Mouse (Mus musculus): ENCODE measurements around the gene Gde1. TPM values are rescaled to one million over a fixed set of nuclear protein-coding genes. Genes with fewer than 3 reads are reported as not detected.

Gene Gde1
- total RNA-seq, 1 experiment = 57.6 TPM

DNA sequence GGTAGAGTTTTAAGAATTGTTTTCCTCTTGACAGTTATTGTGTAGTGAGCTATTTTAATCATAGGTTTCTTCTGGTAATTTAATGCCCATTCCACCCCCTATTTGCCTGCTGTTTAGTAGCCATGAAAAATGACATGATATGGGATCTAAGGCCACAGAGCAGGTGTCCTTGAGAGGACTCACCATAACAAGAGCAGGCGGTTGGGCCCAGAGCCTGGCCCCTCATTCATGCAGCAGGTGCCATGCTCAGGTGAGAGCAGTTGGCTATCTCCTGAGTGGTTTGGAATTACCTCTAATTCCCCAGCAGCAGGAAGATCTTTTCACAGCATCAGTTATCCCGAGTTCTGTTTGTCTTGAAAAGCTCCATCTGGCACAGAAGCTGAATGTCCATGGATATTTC is 19.9 kb upstream of the Gde1 start:
- TF ChIP-seq HCFC1 (IDR thresholded peaks at IDR 0.05; ENCODE audit: borderline replicate concordance, insufficient read depth, low read length) (no peak), CHD2 (IDR thresholded peaks at IDR 0.05; ENCODE audit: low read depth, low read length) (no peak), ZNF384 (IDR thresholded peaks at IDR 0.05; ENCODE audit: low read depth, low read length) (no peak), ZC3H11A (IDR thresholded peaks at IDR 0.05; ENCODE audit: borderline replicate concordance, low read depth, low read length) (no peak), MAFK (IDR thresholded peaks at IDR 0.05; ENCODE audit: insufficient read depth, low read depth, low read length) (no peak)
- H3K27ac ChIP-seq (ENCODE audit: insufficient read depth, low read depth, low read length, poor library complexity, severe bottlenecking) = no peak overlapping the region
- no peaks in the 10 kb centered on the region for H3K9me3 ChIP-seq (ENCODE audit: control insufficient read depth, insufficient read depth, low read depth, low read length)
- in situ Hi-C loops (cut with MboI; ENCODE audit: low sequenced_read_pairs in 2 of 2, unreplicated experiment in 2 of 2) = no loop called here
- H3K4me1 ChIP-seq (ENCODE audit: control insufficient read depth in 2 of 2, insufficient read depth in 2 of 2, low read length in 2 of 2, poor library complexity in 1 of 2) = peaks cover 0 to 3% of the 10 kb centered on the region in 2 experiments; a peak in 1 of 4 replicates
- H3K9ac ChIP-seq (ENCODE audit: insufficient read depth, low read depth, low read length, poor library complexity, severe bottlenecking) = no peak overlapping the region
- H3K36me3 ChIP-seq (ENCODE audit: control insufficient read depth, insufficient read depth, low read length, poor library complexity, severe bottlenecking) = peaks cover 16% of the 10 kb centered on the region; the same call in 1 of the 2 replicates
- H3K4me3 ChIP-seq (ENCODE audit: insufficient read depth in 1 of 2, low read depth in 1 of 2, low read length in 2 of 2, poor library complexity in 1 of 2, severe bottlenecking in 1 of 2) = no peak overlapping the region
- no peak for DNase-seq (ENCODE audit: low read depth, low spot score)

DNA sequence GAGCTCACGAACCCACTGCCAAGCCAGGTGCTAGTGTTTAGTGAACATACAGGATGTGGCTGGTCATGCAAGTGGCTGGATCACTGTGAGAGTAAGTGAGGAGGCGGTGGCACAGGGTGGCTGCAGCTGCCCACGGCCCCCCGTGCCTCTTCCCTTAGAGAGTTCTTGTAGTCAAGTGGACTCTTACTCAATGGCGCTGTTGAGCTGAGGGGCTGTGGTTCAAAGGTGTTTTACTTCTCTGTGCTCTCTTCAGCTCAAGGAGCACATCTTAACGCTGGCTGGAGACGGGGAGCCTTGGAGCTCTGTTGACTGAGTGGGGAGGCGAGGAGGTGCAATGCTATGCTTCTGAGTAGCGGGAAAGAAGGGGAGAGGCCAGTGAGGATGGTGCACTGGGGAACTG is 18.3 kb upstream of the Gde1 start:
- H3K9ac ChIP-seq (ENCODE audit: insufficient read depth, low read depth, low read length, poor library complexity, severe bottlenecking) = no peak overlapping the region
- in situ Hi-C loops (cut with MboI; ENCODE audit: low sequenced_read_pairs in 2 of 2, unreplicated experiment in 2 of 2) = no loop called here
- peaks cover 0 to 3% of the 10 kb centered on the region in 2 experiments; a peak in 1 of 4 replicates for H3K4me1 ChIP-seq (ENCODE audit: control insufficient read depth in 2 of 2, insufficient read depth in 2 of 2, low read length in 2 of 2, poor library complexity in 1 of 2)
- no peaks in the 10 kb centered on the region for H3K9me3 ChIP-seq (ENCODE audit: control insufficient read depth, insufficient read depth, low read depth, low read length)
- no peak overlapping the region for H3K4me3 ChIP-seq (ENCODE audit: insufficient read depth in 1 of 2, low read depth in 1 of 2, low read length in 2 of 2, poor library complexity in 1 of 2, severe bottlenecking in 1 of 2)
- TF ChIP-seq MAFK (IDR thresholded peaks at IDR 0.05; ENCODE audit: insufficient read depth, low read depth, low read length) (no peak), CHD2 (IDR thresholded peaks at IDR 0.05; ENCODE audit: low read depth, low read length) (no peak), ZC3H11A (IDR thresholded peaks at IDR 0.05; ENCODE audit: borderline replicate concordance, low read depth, low read length) (no peak), HCFC1 (IDR thresholded peaks at IDR 0.05; ENCODE audit: borderline replicate concordance, insufficient read depth, low read length) (no peak), ZNF384 (IDR thresholded peaks at IDR 0.05; ENCODE audit: low read depth, low read length) (no peak)
- DNase-seq (ENCODE audit: low read depth, low spot score) = no peak
- peaks cover 13% of the 10 kb centered on the region; the same call in 1 of the 2 replicates for H3K36me3 ChIP-seq (ENCODE audit: control insufficient read depth, insufficient read depth, low read length, poor library complexity, severe bottlenecking)
- H3K27ac ChIP-seq (ENCODE audit: insufficient read depth, low read depth, low read length, poor library complexity, severe bottlenecking) = no peak overlapping the region

DNA sequence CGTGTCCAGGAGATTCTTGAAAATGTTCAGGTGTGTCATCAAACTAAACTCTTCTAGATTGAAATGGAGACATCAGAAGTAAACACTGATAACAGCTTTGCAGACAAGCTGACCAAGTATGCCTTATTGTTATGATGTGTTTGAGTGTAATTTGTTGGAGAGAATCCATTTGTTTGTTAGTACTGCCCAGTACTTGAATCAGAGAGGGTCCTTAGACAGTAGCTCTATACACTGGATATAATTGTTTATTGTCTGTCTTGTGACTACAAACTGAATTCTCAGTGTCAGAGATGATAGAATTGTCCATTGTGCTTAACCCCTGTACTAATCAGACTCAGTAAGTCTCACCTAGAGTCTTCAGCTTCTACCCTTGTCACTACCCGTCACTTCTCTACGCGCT is 12.5 kb upstream of the Gde1 start:
- Histone ChIP-seq H3K27ac (ENCODE audit: insufficient read depth, low read depth, low read length, poor library complexity, severe bottlenecking) (no peak overlapping the region), H3K9ac (ENCODE audit: insufficient read depth, low read depth, low read length, poor library complexity, severe bottlenecking) (no peak overlapping the region), H3K36me3 (ENCODE audit: control insufficient read depth, insufficient read depth, low read length, poor library complexity, severe bottlenecking) (peaks cover 7% of the 10 kb centered on the region; the same call in 1 of the 2 replicates), H3K9me3 (ENCODE audit: control insufficient read depth, insufficient read depth, low read depth, low read length) (no peaks in the 10 kb centered on the region), H3K4me3 (ENCODE audit: insufficient read depth in 1 of 2, low read depth in 1 of 2, low read length in 2 of 2, poor library complexity in 1 of 2, severe bottlenecking in 1 of 2) (no peak overlapping the region), H3K4me1 (ENCODE audit: control insufficient read depth in 2 of 2, insufficient read depth in 2 of 2, low read length in 2 of 2, poor library complexity in 1 of 2) (no peaks in the 10 kb centered on the region)
- no peak for DNase-seq (ENCODE audit: low read depth, low spot score)
- no peak for TF ChIP-seq CHD2 (IDR thresholded peaks at IDR 0.05; ENCODE audit: low read depth, low read length)
- in situ Hi-C loops (cut with MboI; ENCODE audit: low sequenced_read_pairs in 2 of 2, unreplicated experiment in 2 of 2) = no loop called here

DNA sequence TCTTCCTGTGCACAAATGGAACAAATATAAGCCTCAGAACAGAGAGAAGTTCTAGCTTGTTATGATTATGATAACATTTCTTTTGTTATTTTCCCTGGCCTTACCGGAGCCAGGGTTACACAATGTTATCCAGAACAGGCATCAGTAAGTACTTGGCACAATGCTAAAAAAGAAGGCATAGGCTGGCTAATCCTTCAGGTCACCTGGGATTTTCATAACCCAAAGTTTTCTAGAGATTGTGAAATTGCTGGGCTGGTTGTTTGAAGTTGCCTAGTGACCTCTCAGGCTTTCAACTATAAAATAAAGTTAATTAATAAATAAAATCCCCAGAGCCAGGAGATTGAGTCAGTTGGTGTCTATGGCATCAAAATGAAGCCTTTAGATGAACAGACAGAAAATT is 9.3 kb upstream of the Gde1 start:
- no peak overlapping the region for H3K9ac ChIP-seq (ENCODE audit: insufficient read depth, low read depth, low read length, poor library complexity, severe bottlenecking)
- no peaks in the 10 kb centered on the region for H3K4me1 ChIP-seq (ENCODE audit: control insufficient read depth in 2 of 2, insufficient read depth in 2 of 2, low read length in 2 of 2, poor library complexity in 1 of 2)
- in situ Hi-C loops (cut with MboI; ENCODE audit: low sequenced_read_pairs in 2 of 2, unreplicated experiment in 2 of 2) = no loop called here
- no peak for TF ChIP-seq ZNF384 (IDR thresholded peaks at IDR 0.05; ENCODE audit: low read depth, low read length)
- no peak for TF ChIP-seq CHD2 (IDR thresholded peaks at IDR 0.05; ENCODE audit: low read depth, low read length)
- TF ChIP-seq HCFC1 (IDR thresholded peaks at IDR 0.05; ENCODE audit: borderline replicate concordance, insufficient read depth, low read length) = no peak
- TF ChIP-seq MAFK (IDR thresholded peaks at IDR 0.05; ENCODE audit: insufficient read depth, low read depth, low read length) = no peak
- no peak for TF ChIP-seq ZC3H11A (IDR thresholded peaks at IDR 0.05; ENCODE audit: borderline replicate concordance, low read depth, low read length)
- H3K27ac ChIP-seq (ENCODE audit: insufficient read depth, low read depth, low read length, poor library complexity, severe bottlenecking) = no peak overlapping the region
- H3K9me3 ChIP-seq (ENCODE audit: control insufficient read depth, insufficient read depth, low read depth, low read length) = no peaks in the 10 kb centered on the region
- H3K36me3 ChIP-seq (ENCODE audit: control insufficient read depth, insufficient read depth, low read length, poor library complexity, severe bottlenecking) = no peaks in the 10 kb centered on the region; the same call in 1 of the 2 replicates
- no peak for DNase-seq (ENCODE audit: low read depth, low spot score)
- no peak overlapping the region for H3K4me3 ChIP-seq (ENCODE audit: insufficient read depth in 1 of 2, low read depth in 1 of 2, low read length in 2 of 2, poor library complexity in 1 of 2, severe bottlenecking in 1 of 2)
